Mouse (Mus musculus) lung, postnatal 0 days (tissue): ENCODE data around the gene Itgb4.

Source experiments
- CTCF ChIP-seq: IDR thresholded peaks from 2 replicates; pipeline ENCODE4 v1.5.1; 2016; ENCODE audit warnings: antibody characterized with exemption, mild to moderate bottlenecking
- EP300 ChIP-seq: IDR thresholded peaks from 2 replicates; pipeline ENCODE4 v1.6.1; 2016; ENCODE audit warnings: antibody characterized with exemption, mild to moderate bottlenecking, control low read depth

- no peak for TF ChIP-seq CTCF
- TF ChIP-seq EP300: no peak
These were observed 54.8 kb downstream of the Itgb4 start for GRCm38 (mm10) chr11:116029086-116029865.
